Mouse (Mus musculus) heart, embryonic 16.5 days (tissue): ENCODE results near the gene Hlcs. TPM values are rescaled to one million over a fixed set of nuclear protein-coding genes. Genes with fewer than 3 reads are reported as not detected.

ENCODE experiments used
- ATAC-seq: fragments of 200-750 bp; cut with Nextera tagmentation; replicated peaks from 2 replicates; pipeline ENCODE4 v1.8.0; 2017; ENCODE audit warnings: moderate number of reproducible peaks; ENCODE audit not compliant: insufficient read depth, low FRiP score; ENCODE audit errors: extremely low read depth
- H3K27ac ChIP-seq: fragments of 300-500 bp; sonication (generic); 2 replicates; pipeline ENCODE4 v1.5.1; 2014; ENCODE audit warnings: mild to moderate bottlenecking, low read length, control low read depth, moderate library complexity
- H3K27me3 ChIP-seq: fragments of 300-500 bp; sonication (generic); 2 replicates; pipeline ENCODE4 v1.6.1; 2014; ENCODE audit warnings: low read length, mixed read lengths; ENCODE audit not compliant: control insufficient read depth, insufficient read depth
- H3K36me3 ChIP-seq: fragments of 300-500 bp; sonication (generic); 2 replicates; pipeline ENCODE4 v1.6.1; 2014; ENCODE audit not compliant: control insufficient read depth, insufficient read depth
- H3K4me1 ChIP-seq: fragments of 300-500 bp; sonication (generic); 2 replicates; pipeline ENCODE4 v1.6.1; 2014; ENCODE audit warnings: low read length, mixed read lengths; ENCODE audit not compliant: control insufficient read depth, insufficient read depth
- H3K4me2 ChIP-seq: fragments of 300-500 bp; sonication (generic); 2 replicates; pipeline ENCODE4 v1.6.1; 2014; ENCODE audit warnings: low read depth, mild to moderate bottlenecking, control low read depth, low read length
- H3K4me3 ChIP-seq: fragments of 300-500 bp; sonication (generic); 2 replicates; pipeline ENCODE4 v1.5.1; 2014; ENCODE audit warnings: mild to moderate bottlenecking, control low read depth, low read length
- H3K9ac ChIP-seq: fragments of 300-500 bp; sonication (generic); 2 replicates; pipeline ENCODE4 v1.6.1; 2014; ENCODE audit warnings: low read length, control low read depth
- H3K9me3 ChIP-seq: fragments of 300-500 bp; sonication (generic); replicated peaks from 2 replicates; pipeline ENCODE4 v1.6.1; 2016; ENCODE audit warnings: low read length; ENCODE audit not compliant: control insufficient read depth
- WGBS: fragments of 180-500 bp; shearing (Covaris S2); extraction: QIAGEN DNeasy Blood & Tissue Kit; methylation state at CpG from one replicate; pipeline ENCODE4 v1.1.7; 2014; 5-methylcytosine and 5-hydroxymethylcytosine counted together
- polyA plus RNA-seq: library from polyadenylated mRNA; unstranded; fragments of >200 nt; fragmentation: Nextera tagmentation; extraction: Ambion mirVana; gene quantifications from 2 replicates; pipeline ENCODE4 v1.2.1, GENCODE M21; 2015

The Hlcs gene
- polyA plus RNA-seq, 1 experiment from 2014 or later = 6.8 TPM

GRCm38 (mm10) chr16:94230909-94231575 is 82.3 kb downstream of the Hlcs start:
- ATAC-seq = no peak
- no peak overlapping the region for H3K9ac ChIP-seq
- no peak overlapping the region for H3K4me3 ChIP-seq
- H3K27ac ChIP-seq = no peak overlapping the region
- no peaks in the 10 kb centered on the region for H3K36me3 ChIP-seq
- H3K4me1 ChIP-seq = peaks cover 3% of the 10 kb centered on the region; the same call in 1 of the 2 replicates
- H3K4me2 ChIP-seq = no peak overlapping the region
- H3K9me3 ChIP-seq = no peaks in the 10 kb centered on the region
- H3K27me3 ChIP-seq = no peaks in the 10 kb centered on the region
- WGBS = 72% methylated on average over 12 of the region's 12 CpGs

GRCm38 (mm10) chr16:94230499-94230898 is 82.9 kb downstream of the Hlcs start:
- Histone ChIP-seq H3K36me3 (no peaks in the 10 kb centered on the region), H3K4me2 (no peak overlapping the region), H3K27ac (no peak overlapping the region), H3K27me3 (no peaks in the 10 kb centered on the region), H3K4me3 (no peak overlapping the region), H3K9ac (no peak overlapping the region), H3K4me1 (peaks cover 3% of the 10 kb centered on the region; the same call in 1 of the 2 replicates), H3K9me3 (no peaks in the 10 kb centered on the region)
- no peak for ATAC-seq
- 82% methylated on average over 4 of the region's 4 CpGs for WGBS

- no peak for ATAC-seq
- H3K36me3 ChIP-seq = no peaks in the 10 kb centered on the region
- WGBS = 92% methylated on average over 7 of the region's 7 CpGs
Observed at GRCm38 (mm10) chr16:94229890-94230289, 83.5 kb downstream of the Hlcs start.

GRCm38 (mm10) chr16:94228858-94229555 is 84.4 kb downstream of the Hlcs start:
- H3K4me1 ChIP-seq = peaks cover 3% of the 10 kb centered on the region; the same call in 1 of the 2 replicates
- 63% methylated on average over 18 of the region's 18 CpGs for WGBS
- H3K36me3 ChIP-seq = no peaks in the 10 kb centered on the region

More at GRCm38 (mm10) chr16:94229890-94230289, 83.5 kb downstream of the Hlcs start:
- Histone ChIP-seq H3K27ac (no peak overlapping the region), H3K9me3 (no peaks in the 10 kb centered on the region), H3K4me3 (no peak overlapping the region), H3K9ac (no peak overlapping the region), H3K4me2 (no peak overlapping the region), H3K4me1 (peaks cover 3% of the 10 kb centered on the region; the same call in 1 of the 2 replicates), H3K27me3 (no peaks in the 10 kb centered on the region)

GRCm38 (mm10) chr16:94227328-94228018 is 85.9 kb downstream of the Hlcs start:
- no peak overlapping the region for H3K4me2 ChIP-seq
- WGBS = 59% methylated on average over 18 of the region's 18 CpGs
- no peak overlapping the region for H3K4me3 ChIP-seq
- H3K27ac ChIP-seq = no peak overlapping the region
- peaks cover 3% of the 10 kb centered on the region; the same call in 1 of the 2 replicates for H3K4me1 ChIP-seq
- H3K9me3 ChIP-seq = no peaks in the 10 kb centered on the region
- H3K27me3 ChIP-seq = no peaks in the 10 kb centered on the region
- no peak for ATAC-seq
- H3K36me3 ChIP-seq = no peaks in the 10 kb centered on the region
- no peak overlapping the region for H3K9ac ChIP-seq

More at GRCm38 (mm10) chr16:94228858-94229555, 84.4 kb downstream of the Hlcs start:
- H3K9me3 ChIP-seq = no peaks in the 10 kb centered on the region
- H3K4me2 ChIP-seq = no peak overlapping the region
- no peak overlapping the region for H3K9ac ChIP-seq
- H3K27me3 ChIP-seq = no peaks in the 10 kb centered on the region
- H3K27ac ChIP-seq = peak overlapping the region; percentile 52; the same call in 1 of the 2 replicates
- H3K4me3 ChIP-seq = no peak overlapping the region
- ATAC-seq = 0 out of 2 replicates have a peak, but pooled peaks have one; percentile 26

- H3K4me3 ChIP-seq = no peak overlapping the region
- H3K27me3 ChIP-seq = no peaks in the 10 kb centered on the region
- H3K36me3 ChIP-seq = no peaks in the 10 kb centered on the region
- no peak for ATAC-seq
- H3K9ac ChIP-seq = no peak overlapping the region
- no peaks in the 10 kb centered on the region for H3K4me1 ChIP-seq
- no peak overlapping the region for H3K4me2 ChIP-seq
- no peak overlapping the region for H3K27ac ChIP-seq
- H3K9me3 ChIP-seq = no peaks in the 10 kb centered on the region
- 75% methylated on average over 8 of the region's 8 CpGs for WGBS
Observed at GRCm38 (mm10) chr16:94223363-94223720, 90.0 kb downstream of the Hlcs start.

GRCm38 (mm10) chr16:94222646-94223362 is 90.6 kb downstream of the Hlcs start:
- Histone ChIP-seq H3K4me1 (no peaks in the 10 kb centered on the region), H3K27ac (no peak overlapping the region)

GRCm38 (mm10) chr16:94210689-94211357 is 102.5 kb downstream of the Hlcs start:
- peaks cover 16% of the 10 kb centered on the region for H3K4me1 ChIP-seq
- H3K27ac ChIP-seq = no peak overlapping the region
- H3K9me3 ChIP-seq = peaks cover 9% of the 10 kb centered on the region; the same call in 1 of the 2 replicates
- no peaks in the 10 kb centered on the region for H3K36me3 ChIP-seq
- ATAC-seq = no peak
- no peak overlapping the region for H3K4me3 ChIP-seq
- no peak overlapping the region for H3K9ac ChIP-seq
- no peaks in the 10 kb centered on the region for H3K27me3 ChIP-seq
- H3K4me2 ChIP-seq = no peak overlapping the region
- 88% methylated on average over 15 of the region's 15 CpGs for WGBS

More at GRCm38 (mm10) chr16:94222646-94223362, 90.6 kb downstream of the Hlcs start:
- 71% methylated on average over 11 of the region's 11 CpGs for WGBS
- Histone ChIP-seq H3K36me3 (no peaks in the 10 kb centered on the region), H3K4me2 (no peak overlapping the region), H3K9me3 (no peaks in the 10 kb centered on the region), H3K9ac (no peak overlapping the region), H3K4me3 (no peak overlapping the region), H3K27me3 (no peaks in the 10 kb centered on the region)
- ATAC-seq = no peak
